Comparison of ENCODE assay signal across 12 mouse cellular contexts in the genomic region with DNA sequence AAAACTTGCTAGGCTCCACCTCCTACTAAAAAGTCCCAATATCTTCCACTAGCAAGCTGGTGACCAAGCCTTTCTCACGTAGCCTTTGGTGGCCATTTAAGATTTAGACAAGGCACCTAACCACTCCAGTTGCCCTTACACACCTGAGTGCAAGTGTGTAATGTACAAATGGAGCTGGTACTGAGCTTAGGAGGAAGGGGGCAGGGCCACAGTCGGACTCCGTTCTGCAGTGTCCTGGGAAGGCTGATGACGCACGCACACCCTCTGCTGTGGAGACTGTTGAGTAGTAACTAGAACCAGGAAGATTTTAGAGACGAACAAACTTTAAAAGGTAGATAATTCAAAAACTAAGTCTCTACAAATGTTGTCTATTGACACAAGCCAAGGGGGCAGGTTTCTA.
"Had no signal": no experiment of that assay in that cellular context is flagged by ENCODE, and none has a peak within 500 bp of the region (broad histone marks: within the 10 kb centered on the region; RNA-seq: fewer than 3 reads in every experiment).

No protein-coding gene starts in this region.

- DNase-seq: lung, adult 18-20 months; lung, embryonic 14.5 days; lung, postnatal 10 days; lung, postnatal 4 days; retina, postnatal 1 day; right cerebral cortex, adult 18-20 months; right cerebral cortex, postnatal 25 days; right cerebral cortex, postnatal 4 days; spleen, adult 18-20 months; thymus, adult 18-20 months; thymus, postnatal 14 days; thymus, postnatal 36 days had no signal
